Mouse (Mus musculus) stomach, embryonic 15.5 days (tissue): ENCODE results near the gene Gm17662. TPM values are rescaled to one million over a fixed set of nuclear protein-coding genes. Genes with fewer than 3 reads are reported as not detected.

Source experiments
- ATAC-seq: fragments of 200-750 bp; cut with Nextera tagmentation; 2 replicates; pipeline ENCODE4 v1.8.0; 2017; ENCODE audit warnings: low read depth, moderate number of reproducible peaks, moderate TSS enrichment; ENCODE audit not compliant: insufficient read depth, low FRiP score
- H3K27ac ChIP-seq: fragments of 300-500 bp; sonication (generic); 2 replicates; pipeline ENCODE4 v1.5.1; 2015; ENCODE audit warnings: mild to moderate bottlenecking, inconsistent platforms
- H3K27me3 ChIP-seq: fragments of 300-500 bp; sonication (generic); replicated peaks from 2 replicates; pipeline ENCODE4 v1.6.1; 2015; ENCODE audit warnings: inconsistent platforms
- H3K36me3 ChIP-seq: fragments of 300-500 bp; sonication (generic); 2 replicates; pipeline ENCODE4 v1.6.1; 2015; ENCODE audit warnings: inconsistent platforms
- H3K4me1 ChIP-seq: fragments of 300-500 bp; sonication (generic); 2 replicates; pipeline ENCODE4 v1.6.1; 2015; ENCODE audit warnings: inconsistent platforms
- H3K4me2 ChIP-seq: fragments of 300-500 bp; sonication (generic); 2 replicates; pipeline ENCODE4 v1.6.1; 2015; ENCODE audit warnings: mild to moderate bottlenecking, inconsistent platforms
- H3K4me3 ChIP-seq: fragments of 300-500 bp; sonication (generic); replicated peaks from 2 replicates; pipeline ENCODE4 v1.5.1; 2015; ENCODE audit warnings: inconsistent platforms
- H3K9ac ChIP-seq: fragments of 300-500 bp; sonication (generic); 2 replicates; pipeline ENCODE4 v1.6.1; 2015; ENCODE audit warnings: inconsistent platforms
- H3K9me3 ChIP-seq: fragments of 300-500 bp; sonication (generic); 2 replicates; pipeline ENCODE4 v1.6.1; 2016; ENCODE audit warnings: inconsistent platforms
- WGBS: fragments of 180-500 bp; shearing (Covaris S2); methylation state at CpG from one replicate; pipeline ENCODE4 v1.1.7; 2015; 5-methylcytosine and 5-hydroxymethylcytosine counted together
- polyA plus RNA-seq: library from polyadenylated mRNA; unstranded; fragments of >200 nt; fragmentation: Nextera tagmentation; extraction: Ambion mirVana; gene quantifications from 2 replicates; pipeline ENCODE4 v1.2.1, GENCODE M21; 2015

Gene Gm17662
- polyA plus RNA-seq: not detected in 2 replicates

GRCm38 (mm10) chr4:104857029-104857428 is at the start of gene Gm17662:
TSS of gene Gm17662 (plus strand) at chr4:104857329.
- no peak for ATAC-seq
- no peak within 1 kb of the TSS for H3K4me2 ChIP-seq
- H3K9me3 ChIP-seq: no peaks in the 10 kb centered on the region
- no peaks in the 10 kb centered on the region for H3K27me3 ChIP-seq
- no peaks in the 10 kb centered on the region for H3K36me3 ChIP-seq
- H3K4me3 ChIP-seq: no peak within 1 kb of the TSS
- WGBS: 61% methylated on average over 1 of the region's 1 CpGs
- no peak within 1 kb of the TSS for H3K27ac ChIP-seq
- no peaks in the 10 kb centered on the region for H3K4me1 ChIP-seq
- H3K9ac ChIP-seq: no peak within 1 kb of the TSS

- no peak overlapping the region for H3K4me3 ChIP-seq
- no peak overlapping the region for H3K9ac ChIP-seq
- H3K9me3 ChIP-seq: no peaks in the 10 kb centered on the region
- H3K27ac ChIP-seq: no peak overlapping the region
- H3K27me3 ChIP-seq: no peaks in the 10 kb centered on the region
- no peaks in the 10 kb centered on the region for H3K4me1 ChIP-seq
- no peaks in the 10 kb centered on the region for H3K36me3 ChIP-seq
- no peak for ATAC-seq
- WGBS: 47% methylated on average over 10 of the region's 10 CpGs
- H3K4me2 ChIP-seq: no peak overlapping the region
Observed at GRCm38 (mm10) chr4:104810710-104811286, 46.3 kb upstream of the Gm17662 start.

GRCm38 (mm10) chr4:104813617-104814016 is 43.5 kb upstream of the Gm17662 start:
- H3K4me3 ChIP-seq: no peak overlapping the region
- H3K4me1 ChIP-seq: no peaks in the 10 kb centered on the region
- H3K27ac ChIP-seq: no peak overlapping the region
- no peaks in the 10 kb centered on the region for H3K36me3 ChIP-seq
- H3K9ac ChIP-seq: no peak overlapping the region
- H3K4me2 ChIP-seq: no peak overlapping the region
- ATAC-seq: no peak
- 66% methylated on average over 2 of the region's 2 CpGs for whole genome bisulfite sequencing
- H3K9me3 ChIP-seq: no peaks in the 10 kb centered on the region
- H3K27me3 ChIP-seq: no peaks in the 10 kb centered on the region

- Histone ChIP-seq H3K27me3 (no peaks in the 10 kb centered on the region), H3K9me3 (no peaks in the 10 kb centered on the region), H3K36me3 (no peaks in the 10 kb centered on the region), H3K4me2 (no peak overlapping the region), H3K9ac (no peak overlapping the region), H3K4me1 (no peaks in the 10 kb centered on the region), H3K27ac (no peak overlapping the region), H3K4me3 (no peak overlapping the region)
- 80% methylated on average over 4 of the region's 4 CpGs for WGBS
- no peak for ATAC-seq
Observed at GRCm38 (mm10) chr4:104816519-104817232, 40.5 kb upstream of the Gm17662 start.

- no peak overlapping the region for H3K9ac ChIP-seq
- no peak overlapping the region for H3K4me2 ChIP-seq
- no peak overlapping the region for H3K27ac ChIP-seq
- ATAC-seq: no peak
- H3K4me3 ChIP-seq: no peak overlapping the region
- no peaks in the 10 kb centered on the region for H3K36me3 ChIP-seq
- 39% methylated on average over 2 of the region's 2 CpGs for WGBS
- no peaks in the 10 kb centered on the region for H3K27me3 ChIP-seq
- no peaks in the 10 kb centered on the region for H3K9me3 ChIP-seq
- H3K4me1 ChIP-seq: no peaks in the 10 kb centered on the region
Observed at GRCm38 (mm10) chr4:104817509-104817908, 39.6 kb upstream of the Gm17662 start.

GRCm38 (mm10) chr4:104818986-104819385 is 38.1 kb upstream of the Gm17662 start:
- 71% methylated on average over 4 of the region's 4 CpGs for WGBS
- Histone ChIP-seq H3K4me1 (no peaks in the 10 kb centered on the region), H3K27me3 (no peaks in the 10 kb centered on the region), H3K27ac (no peak overlapping the region), H3K36me3 (no peaks in the 10 kb centered on the region), H3K9me3 (no peaks in the 10 kb centered on the region), H3K9ac (no peak overlapping the region), H3K4me3 (no peak overlapping the region), H3K4me2 (no peak overlapping the region)
- ATAC-seq: no peak

- no peaks in the 10 kb centered on the region for H3K36me3 ChIP-seq
- 62% methylated on average over 4 of the region's 4 CpGs for WGBS
- no peak for ATAC-seq
- H3K4me3 ChIP-seq: no peak overlapping the region
- no peak overlapping the region for H3K27ac ChIP-seq
- no peaks in the 10 kb centered on the region for H3K4me1 ChIP-seq
- no peak overlapping the region for H3K9ac ChIP-seq
- H3K9me3 ChIP-seq: no peaks in the 10 kb centered on the region
- H3K4me2 ChIP-seq: no peak overlapping the region
- H3K27me3 ChIP-seq: no peaks in the 10 kb centered on the region
Observed at GRCm38 (mm10) chr4:104819891-104820290, 37.2 kb upstream of the Gm17662 start.

GRCm38 (mm10) chr4:104823597-104824101 is 33.5 kb upstream of the Gm17662 start:
- no peak overlapping the region for H3K27ac ChIP-seq
- ATAC-seq: peak; percentile 47; the same call in 1 of the 2 replicates
- no peaks in the 10 kb centered on the region for H3K9me3 ChIP-seq
- no peak overlapping the region for H3K9ac ChIP-seq
- WGBS: 46% methylated on average over 4 of the region's 4 CpGs
- H3K4me1 ChIP-seq: no peaks in the 10 kb centered on the region
- H3K27me3 ChIP-seq: no peaks in the 10 kb centered on the region
- H3K4me3 ChIP-seq: no peak overlapping the region
- no peak overlapping the region for H3K4me2 ChIP-seq
- H3K36me3 ChIP-seq: no peaks in the 10 kb centered on the region

GRCm38 (mm10) chr4:104824381-104825077 is 32.6 kb upstream of the Gm17662 start:
- Histone ChIP-seq H3K4me1 (no peaks in the 10 kb centered on the region), H3K9ac (no peak overlapping the region), H3K27ac (no peak overlapping the region), H3K4me2 (no peak overlapping the region), H3K4me3 (no peak overlapping the region), H3K27me3 (no peaks in the 10 kb centered on the region), H3K9me3 (no peaks in the 10 kb centered on the region), H3K36me3 (no peaks in the 10 kb centered on the region)
- WGBS: 64% methylated on average over 7 of the region's 7 CpGs
- ATAC-seq: no peak

- no peaks in the 10 kb centered on the region for H3K9me3 ChIP-seq
- ATAC-seq: no peak
Observed at GRCm38 (mm10) chr4:104828939-104829338, 28.2 kb upstream of the Gm17662 start.

GRCm38 (mm10) chr4:104835096-104835495 is 22.0 kb upstream of the Gm17662 start:
- Histone ChIP-seq H3K9me3 (no peaks in the 10 kb centered on the region), H3K4me2 (no peak overlapping the region), H3K27ac (no peak overlapping the region), H3K4me3 (no peak overlapping the region), H3K36me3 (no peaks in the 10 kb centered on the region), H3K4me1 (no peaks in the 10 kb centered on the region), H3K9ac (no peak overlapping the region), H3K27me3 (no peaks in the 10 kb centered on the region)
- whole genome bisulfite sequencing: 58% methylated on average over 5 of the region's 5 CpGs
- no peak for ATAC-seq

More at GRCm38 (mm10) chr4:104828939-104829338, 28.2 kb upstream of the Gm17662 start:
- Histone ChIP-seq H3K4me3 (no peak overlapping the region), H3K4me1 (no peaks in the 10 kb centered on the region), H3K27me3 (no peaks in the 10 kb centered on the region), H3K9ac (no peak overlapping the region), H3K4me2 (no peak overlapping the region), H3K27ac (no peak overlapping the region), H3K36me3 (no peaks in the 10 kb centered on the region)
- 54% methylated on average over 5 of the region's 5 CpGs for WGBS

- WGBS: 75% methylated on average over 2 of the region's 2 CpGs
- H3K9me3 ChIP-seq: no peaks in the 10 kb centered on the region
- no peaks in the 10 kb centered on the region for H3K36me3 ChIP-seq
- no peak overlapping the region for H3K4me2 ChIP-seq
- H3K27me3 ChIP-seq: no peaks in the 10 kb centered on the region
- no peak overlapping the region for H3K27ac ChIP-seq
- H3K9ac ChIP-seq: no peak overlapping the region
- no peak overlapping the region for H3K4me3 ChIP-seq
- no peaks in the 10 kb centered on the region for H3K4me1 ChIP-seq
- no peak for ATAC-seq
Observed at GRCm38 (mm10) chr4:104838342-104838741, 18.8 kb upstream of the Gm17662 start.
